Mouse (Mus musculus): ENCODE measurements around the gene Serpinb9f.
"Not testable (repeated sequence)": the region's sequence is repeated elsewhere in the genome, so short reads cannot be mapped to it uniquely, and the experiment has no call there.

The Serpinb9f gene

GRCm38 (mm10) chr13:33323777-33324176, at the start of gene Serpinb9f:
Gene Serpinb9f, plus strand, starts transcription at chr13:33324077.
- not testable (repeated sequence) for DNase-seq

- not testable (repeated sequence) for DNase-seq
Measured at GRCm38 (mm10) chr13:33308631-33309030, 15.2 kb upstream of the Serpinb9f start.

DNA sequence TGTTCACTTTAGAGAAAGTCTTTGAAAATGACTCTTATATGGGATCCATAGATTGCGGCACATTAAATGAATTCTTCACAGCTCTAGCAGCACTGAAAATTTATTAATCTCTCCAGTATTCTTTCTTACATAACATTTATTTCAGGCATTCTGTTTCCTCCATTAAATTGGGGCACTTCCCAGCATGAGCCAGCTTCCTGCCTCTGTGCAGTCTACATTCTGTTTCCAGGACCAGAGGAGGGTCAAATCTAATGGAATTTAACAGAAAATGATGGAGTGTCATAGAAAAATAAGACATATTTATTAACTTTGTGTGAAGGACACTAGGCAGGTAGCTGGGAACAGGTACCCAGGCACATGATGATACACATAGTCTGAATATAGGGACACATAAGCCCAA, 32.8 kb downstream of the Serpinb9f start:
- DNase-seq, result not testable (repeated sequence)
